Mouse (Mus musculus): ENCODE data around the gene Svs5. TPM values are rescaled to one million over a fixed set of nuclear protein-coding genes. Genes with fewer than 3 reads are reported as not detected.
"Not testable (repeated sequence)": the region's sequence is repeated elsewhere in the genome, so short reads cannot be mapped to it uniquely, and the experiment has no call there.

Svs5 gene
- polyA plus RNA-seq (2015; fragmentation: Nextera tagmentation; extraction: Ambion mirVana), result not detected in 2 replicates

- H3K27me3 ChIP-seq (ENCODE audit: control insufficient read depth, insufficient read depth, low read length); H3K27ac ChIP-seq (replicated peaks); H3K36me3 ChIP-seq (ENCODE audit: control insufficient read depth, insufficient read depth, low read length); ATAC-seq (ENCODE audit: low FRiP score, low TSS enrichment); H3K9ac ChIP-seq (ENCODE audit: low read length); DNase-seq (ENCODE audit: low spot score); H3K4me1 ChIP-seq (replicated peaks; ENCODE audit: control insufficient read depth, insufficient read depth); H3K4me3 ChIP-seq (ENCODE audit: low read depth, low read length); H3K4me2 ChIP-seq (replicated peaks; ENCODE audit: low read depth); H3K9me3 ChIP-seq (ENCODE audit: control insufficient read depth, low read length): not testable (repeated sequence)
- 65% methylated on average over 3 of the region's 3 CpGs for WGBS
Observed at GRCm38 (mm10) chr2:164332440-164332839, at the start of gene Svs5. Svs5 (plus strand) TSS chr2:164332740.

- not testable (repeated sequence) for H3K36me3 ChIP-seq (ENCODE audit: control insufficient read depth, insufficient read depth, low read length); H3K27ac ChIP-seq (replicated peaks); DNase-seq (ENCODE audit: low spot score); H3K4me2 ChIP-seq (replicated peaks; ENCODE audit: low read depth); H3K4me1 ChIP-seq (replicated peaks; ENCODE audit: control insufficient read depth, insufficient read depth); H3K9me3 ChIP-seq (ENCODE audit: control insufficient read depth, low read length); ATAC-seq (ENCODE audit: low FRiP score, low TSS enrichment); H3K9ac ChIP-seq (ENCODE audit: low read length); H3K4me3 ChIP-seq (ENCODE audit: low read depth, low read length); H3K27me3 ChIP-seq (ENCODE audit: control insufficient read depth, insufficient read depth, low read length)
- 79% methylated on average over 1 of the region's 1 CpGs for WGBS
Observed at GRCm38 (mm10) chr2:164288968-164289367, 43.6 kb upstream of the Svs5 start, which contains the start of gene Svs3a. Svs3a (plus strand) TSS chr2:164289268.

GRCm38 (mm10) chr2:164312599-164312998 is 19.9 kb upstream of the Svs5 start:
- H3K9ac ChIP-seq (ENCODE audit: low read length), result no peak overlapping the region
- ATAC-seq (ENCODE audit: low FRiP score, low TSS enrichment) (no peak), DNase-seq (ENCODE audit: low spot score) (no peak)
- H3K4me1 ChIP-seq (replicated peaks; ENCODE audit: control insufficient read depth, insufficient read depth), result no peaks in the 10 kb centered on the region
- no peaks in the 10 kb centered on the region for H3K27me3 ChIP-seq (ENCODE audit: control insufficient read depth, insufficient read depth, low read length)
- no peak overlapping the region for H3K27ac ChIP-seq (replicated peaks)
- H3K4me3 ChIP-seq (ENCODE audit: low read depth, low read length), result no peak overlapping the region
- no peak overlapping the region for H3K4me2 ChIP-seq (replicated peaks; ENCODE audit: low read depth)
- no peaks in the 10 kb centered on the region for H3K36me3 ChIP-seq (ENCODE audit: control insufficient read depth, insufficient read depth, low read length)
- WGBS, result 80% methylated on average over 5 of the region's 5 CpGs
- no peak for TF ChIP-seq EP300 (optimal IDR thresholded peaks at IDR 0.05)
- TF ChIP-seq CTCF (IDR thresholded peaks at IDR 0.05; ENCODE audit: low read depth), result no peak
- no peaks in the 10 kb centered on the region for H3K9me3 ChIP-seq (ENCODE audit: control insufficient read depth, low read length)

- H3K27me3 ChIP-seq (ENCODE audit: control insufficient read depth, insufficient read depth, low read length); H3K9me3 ChIP-seq (ENCODE audit: control insufficient read depth, low read length); H3K36me3 ChIP-seq (ENCODE audit: control insufficient read depth, insufficient read depth, low read length); H3K4me3 ChIP-seq (ENCODE audit: low read depth, low read length); DNase-seq (ENCODE audit: low spot score); H3K27ac ChIP-seq (replicated peaks); H3K9ac ChIP-seq (ENCODE audit: low read length); H3K4me1 ChIP-seq (replicated peaks; ENCODE audit: control insufficient read depth, insufficient read depth); ATAC-seq (ENCODE audit: low FRiP score, low TSS enrichment); H3K4me2 ChIP-seq (replicated peaks; ENCODE audit: low read depth): not testable (repeated sequence)
Observed at GRCm38 (mm10) chr2:164315460-164315859, 17.1 kb upstream of the Svs5 start.

- not testable (repeated sequence) for H3K27ac ChIP-seq (replicated peaks); H3K36me3 ChIP-seq (ENCODE audit: control insufficient read depth, insufficient read depth, low read length); H3K9ac ChIP-seq (ENCODE audit: low read length); H3K4me3 ChIP-seq (ENCODE audit: low read depth, low read length); ATAC-seq (ENCODE audit: low FRiP score, low TSS enrichment); DNase-seq (ENCODE audit: low spot score); H3K9me3 ChIP-seq (ENCODE audit: control insufficient read depth, low read length); H3K27me3 ChIP-seq (ENCODE audit: control insufficient read depth, insufficient read depth, low read length); H3K4me1 ChIP-seq (replicated peaks; ENCODE audit: control insufficient read depth, insufficient read depth); H3K4me2 ChIP-seq (replicated peaks; ENCODE audit: low read depth)
- WGBS, result 79% methylated on average over 1 of the region's 1 CpGs
Observed at GRCm38 (mm10) chr2:164316451-164316850, 16.1 kb upstream of the Svs5 start, which contains the start of gene Svs6. Svs6 (plus strand) TSS chr2:164316751.

GRCm38 (mm10) chr2:164320983-164321382 is 11.6 kb upstream of the Svs5 start:
- TF ChIP-seq EP300 (optimal IDR thresholded peaks at IDR 0.05) (no peak), CTCF (IDR thresholded peaks at IDR 0.05; ENCODE audit: low read depth) (no peak)
- H3K9me3 ChIP-seq (ENCODE audit: control insufficient read depth, low read length), result no peaks in the 10 kb centered on the region
- H3K4me2 ChIP-seq (replicated peaks; ENCODE audit: low read depth), result no peak overlapping the region
- H3K4me1 ChIP-seq (replicated peaks; ENCODE audit: control insufficient read depth, insufficient read depth), result no peaks in the 10 kb centered on the region
- DNase-seq (ENCODE audit: low spot score) (no peak), ATAC-seq (ENCODE audit: low FRiP score, low TSS enrichment) (no peak)
- no peak overlapping the region for H3K27ac ChIP-seq (replicated peaks)
- no peak overlapping the region for H3K4me3 ChIP-seq (ENCODE audit: low read depth, low read length)
- no peak overlapping the region for H3K9ac ChIP-seq (ENCODE audit: low read length)
- H3K36me3 ChIP-seq (ENCODE audit: control insufficient read depth, insufficient read depth, low read length), result no peaks in the 10 kb centered on the region
- WGBS, result 67% methylated on average over 6 of the region's 6 CpGs
- H3K27me3 ChIP-seq (ENCODE audit: control insufficient read depth, insufficient read depth, low read length), result no peaks in the 10 kb centered on the region
